Mouse (Mus musculus) bone marrow macrophage, adult 2 months (primary cell): Measurements from ENCODE around the gene Nanos3.

Experiments
- CTCF ChIP-seq: IDR thresholded peaks from 2 replicates; pipeline ENCODE4 v1.5.1; 2012; ENCODE audit warnings: low read depth, mild to moderate bottlenecking, low read length, moderate library complexity
- POLR2A ChIP-seq: IDR thresholded peaks from 2 replicates; pipeline ENCODE4 v1.6.1; 2012; ENCODE audit warnings: mild to moderate bottlenecking, low read depth, low read length, borderline replicate concordance

DNA sequence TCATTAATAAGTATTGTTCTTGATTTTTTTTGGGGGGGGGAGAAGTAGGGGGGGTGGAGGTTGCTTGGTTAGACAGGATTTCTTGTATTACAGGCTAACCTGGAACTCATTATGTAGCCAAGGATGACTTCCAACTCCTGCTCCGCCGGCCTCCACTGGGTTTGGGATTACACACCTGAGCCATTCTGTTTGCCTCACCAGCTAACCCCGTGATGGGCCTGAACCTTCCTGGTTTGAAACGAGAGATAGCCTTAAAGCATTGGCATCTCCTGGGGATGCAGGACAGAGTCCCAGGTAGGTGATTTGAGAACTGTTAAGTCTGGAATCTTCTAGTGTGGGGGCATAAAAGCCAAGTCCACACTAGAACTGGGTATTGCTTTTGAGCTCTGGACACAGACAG, 8.1 kb upstream of the Nanos3 start:
- no peak for TF ChIP-seq CTCF
- TF ChIP-seq POLR2A: no peak
